Mouse (Mus musculus) megakaryocyte, embryonic 14.5 days (primary cell): Measurements from ENCODE around the gene Gm17571.

ENCODE experiments used
- FLI1 ChIP-seq: IDR thresholded peaks from 2 replicates; pipeline ENCODE4 v1.6.1; 2012; ENCODE audit warnings: low read length, inconsistent platforms, mixed read lengths
- GATA1 ChIP-seq: IDR thresholded peaks from 3 replicates; pipeline ENCODE4 v1.6.1; 2012; ENCODE audit warnings: mixed read lengths, low read length, inconsistent platforms, borderline replicate concordance

DNA sequence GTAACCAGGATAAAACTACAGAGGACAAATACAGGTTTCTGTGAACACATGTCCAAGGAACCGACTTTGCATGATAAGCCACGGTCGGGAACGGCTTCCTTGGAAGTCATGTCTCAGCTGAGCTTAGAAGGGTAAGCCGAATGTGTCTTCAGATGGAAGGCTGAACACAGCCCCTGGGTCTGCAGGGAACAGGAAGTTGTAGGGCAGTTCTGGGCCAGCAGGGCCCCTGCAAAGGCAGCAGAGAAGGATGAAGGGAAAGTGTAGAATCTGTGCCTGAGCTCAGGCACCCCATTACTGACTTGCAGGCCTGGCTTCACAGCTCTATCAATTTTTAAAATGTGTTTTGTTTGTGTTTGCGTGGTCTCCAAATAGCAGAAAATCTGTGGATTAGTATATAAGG, 22.2 kb upstream of the Gm17571 start:
- TF ChIP-seq FLI1 (no peak), GATA1 (no peak)
